Mouse (Mus musculus) thymus, adult 2 months (tissue): Measurements from ENCODE around the gene Sp100. TPM values are rescaled to one million over a fixed set of nuclear protein-coding genes. Genes with fewer than 3 reads are reported as not detected.
A peak's percentile ranks its signal among the peaks of the same experiment; 100 is the strongest.

ENCODE experiments used
- DNase-seq: peaks from one replicate; pipeline ENCODE4 v3.0.0; 2021
- H3K27ac ChIP-seq: fragments of 200-500 bp; 2 replicates; pipeline ENCODE4 v1.5.1; 2012; ENCODE audit warnings: low read length, control low read depth; ENCODE audit not compliant: control insufficient read depth, insufficient read depth
- H3K27me3 ChIP-seq: fragments of 200-500 bp; 2 replicates; pipeline ENCODE4 v1.6.1; 2012; ENCODE audit warnings: mild to moderate bottlenecking, low read length, moderate library complexity, mixed read lengths; ENCODE audit not compliant: control insufficient read depth, insufficient read depth
- H3K36me3 ChIP-seq: fragments of 200-500 bp; 2 replicates; pipeline ENCODE4 v1.6.1; 2012; ENCODE audit warnings: mild to moderate bottlenecking, low read length, moderate library complexity; ENCODE audit not compliant: control insufficient read depth, insufficient read depth
- H3K4me1 ChIP-seq: fragments of 200-500 bp; replicated peaks from 2 replicates; pipeline ENCODE4 v1.6.1; 2012; ENCODE audit warnings: low read length; ENCODE audit not compliant: control insufficient read depth, insufficient read depth
- H3K4me3 ChIP-seq: fragments of 200-500 bp; 2 replicates; pipeline ENCODE4 v1.5.1; 2012; ENCODE audit warnings: mild to moderate bottlenecking, low read length, control low read depth, moderate library complexity; ENCODE audit not compliant: control insufficient read depth, insufficient read depth
- CTCF ChIP-seq: fragments of 200-500 bp; IDR thresholded peaks from 2 replicates; pipeline ENCODE4 v1.5.1; 2012; ENCODE audit warnings: mild to moderate bottlenecking, control low read depth, low read length, moderate library complexity, borderline replicate concordance; ENCODE audit not compliant: control insufficient read depth, poor library complexity, insufficient read depth; ENCODE audit errors: extremely low read depth
- POLR2A ChIP-seq: fragments of 200-500 bp; IDR thresholded peaks from 2 replicates; pipeline ENCODE4 v1.6.1; 2012; ENCODE audit warnings: mild to moderate bottlenecking, low read length, control low read depth, moderate library complexity; ENCODE audit not compliant: control insufficient read depth, poor library complexity, insufficient read depth; ENCODE audit errors: extremely low read depth
- WGBS: fragments of 180-500 bp; shearing (Covaris S2); methylation state at CpG from one replicate; pipeline ENCODE4 v1.1.7; 2018; 5-methylcytosine and 5-hydroxymethylcytosine counted together
- polyA plus RNA-seq: library from polyadenylated mRNA; depleted of rRNA; stranded (reverse); fragments of >200 nt; gene quantifications from 2 replicates; pipeline ENCODE4 v1.2.3, GENCODE M21; 2012

Gene Sp100
- polyA plus RNA-seq, 1 experiment, result 68.0 TPM

- peak; percentile 61 for DNase-seq
- H3K4me1 ChIP-seq, result peaks cover 23% of the 10 kb centered on the region
- H3K27ac ChIP-seq, result peak overlapping the region; percentile 65; the same call in 1 of the 2 replicates
- 61% methylated on average over 4 of the region's 4 CpGs for WGBS
- H3K4me3 ChIP-seq, result no peak overlapping the region
- H3K36me3 ChIP-seq, result no peaks in the 10 kb centered on the region
- H3K27me3 ChIP-seq, result no peaks in the 10 kb centered on the region
- TF ChIP-seq POLR2A (no peak), CTCF (no peak)
Measured at GRCm38 (mm10) chr1:85739000-85739399, 89.2 kb downstream of the Sp100 start.

DNA sequence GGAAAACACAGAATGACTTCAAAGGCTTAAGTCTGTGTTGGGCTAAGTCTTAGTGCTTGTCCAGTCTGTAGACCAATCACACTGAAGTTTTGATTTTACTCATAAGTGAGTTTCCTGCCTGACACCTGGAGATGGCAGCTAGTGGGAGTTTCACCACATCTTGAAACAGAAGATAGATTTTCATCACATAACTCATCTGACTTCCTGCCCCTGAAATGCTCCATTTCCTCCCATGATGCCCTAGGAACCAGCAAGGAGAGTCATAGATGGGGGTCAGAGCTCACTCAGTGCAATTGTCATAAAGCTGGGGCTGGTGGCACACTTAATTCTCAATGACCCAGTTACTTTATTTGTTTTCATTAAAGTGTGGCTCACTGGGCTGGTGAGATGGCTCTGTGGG is 90.0 kb downstream of the Sp100 start:
- TF ChIP-seq POLR2A (no peak), CTCF (no peak)
- no peaks in the 10 kb centered on the region for H3K27me3 ChIP-seq
- H3K27ac ChIP-seq, result peak overlapping the region; percentile 87
- H3K4me3 ChIP-seq, result no peak overlapping the region
- H3K4me1 ChIP-seq, result peaks cover 27% of the 10 kb centered on the region
- DNase-seq, result peak; percentile 66
- no peaks in the 10 kb centered on the region for H3K36me3 ChIP-seq

GRCm38 (mm10) chr1:85740923-85741322 is 91.1 kb downstream of the Sp100 start:
- Histone ChIP-seq H3K27me3 (no peaks in the 10 kb centered on the region), H3K4me1 (peaks cover 28% of the 10 kb centered on the region), H3K27ac (no peak overlapping the region), H3K4me3 (no peak overlapping the region), H3K36me3 (no peaks in the 10 kb centered on the region)
- WGBS, result 90% methylated on average over 6 of the region's 6 CpGs
- no peak for DNase-seq
- TF ChIP-seq POLR2A (no peak), CTCF (no peak)

DNA sequence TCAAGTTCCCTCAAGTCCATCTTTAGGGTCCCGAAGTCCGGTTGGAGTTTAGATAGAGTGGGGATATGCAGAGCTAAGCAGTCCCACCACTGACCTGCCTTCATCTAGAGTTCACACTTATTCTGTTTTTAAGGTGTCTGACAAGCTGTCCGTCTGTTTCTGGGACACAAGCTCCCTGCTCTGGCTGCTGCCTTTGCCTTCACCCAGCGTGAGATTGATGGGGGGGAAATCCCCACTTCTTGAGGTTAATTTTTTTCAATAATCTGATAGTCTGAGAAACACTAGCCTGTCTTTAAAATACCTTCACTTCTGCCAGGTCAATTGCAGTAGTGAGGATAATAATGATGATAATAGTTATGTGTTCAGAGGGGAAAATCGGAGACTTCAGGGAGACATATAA is 92.5 kb downstream of the Sp100 start:
- Histone ChIP-seq H3K4me3 (no peak overlapping the region), H3K27me3 (no peaks in the 10 kb centered on the region), H3K36me3 (no peaks in the 10 kb centered on the region), H3K27ac (no peak overlapping the region), H3K4me1 (peaks cover 28% of the 10 kb centered on the region)
- WGBS, result 91% methylated on average over 5 of the region's 5 CpGs
- no peak for TF ChIP-seq CTCF
- TF ChIP-seq POLR2A, result no peak
- DNase-seq, result no peak

DNA sequence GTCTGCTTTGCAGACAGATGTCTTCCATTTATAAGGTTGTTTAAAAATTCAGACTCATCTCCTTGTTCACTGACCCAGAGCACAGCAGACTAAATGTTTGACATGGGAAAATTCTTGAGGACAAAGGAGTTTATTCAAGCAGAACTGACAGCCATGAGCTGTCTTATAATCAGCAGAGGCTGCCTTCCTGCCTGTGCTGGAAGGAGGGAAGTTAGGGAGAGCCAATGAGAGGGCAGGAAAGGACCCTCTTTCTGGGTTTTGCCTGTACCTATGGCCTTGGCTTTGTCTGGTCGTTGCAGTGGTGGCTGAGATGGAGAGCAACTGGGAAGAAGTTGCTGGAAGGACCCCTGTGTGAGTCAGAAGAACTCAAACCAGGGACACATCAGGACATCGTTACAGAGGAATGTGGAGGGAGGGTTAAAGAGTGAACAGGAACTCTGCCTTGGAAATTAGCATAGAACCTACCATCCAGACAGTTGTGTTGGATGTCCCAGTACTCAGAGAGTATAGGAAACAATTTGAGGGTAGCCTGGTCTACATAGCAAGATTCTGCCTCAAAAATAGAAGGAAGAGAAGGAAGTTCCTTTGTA is 93.2 kb downstream of the Sp100 start:
- TF ChIP-seq POLR2A, result no peak
- no peak for TF ChIP-seq CTCF
- no peak overlapping the region for H3K27ac ChIP-seq
- H3K4me1 ChIP-seq, result peaks cover 28% of the 10 kb centered on the region
- H3K27me3 ChIP-seq, result no peaks in the 10 kb centered on the region
- no peak overlapping the region for H3K4me3 ChIP-seq
- H3K36me3 ChIP-seq, result no peaks in the 10 kb centered on the region
- WGBS, result 56% methylated on average over 2 of the region's 2 CpGs
- DNase-seq, result no peak

DNA sequence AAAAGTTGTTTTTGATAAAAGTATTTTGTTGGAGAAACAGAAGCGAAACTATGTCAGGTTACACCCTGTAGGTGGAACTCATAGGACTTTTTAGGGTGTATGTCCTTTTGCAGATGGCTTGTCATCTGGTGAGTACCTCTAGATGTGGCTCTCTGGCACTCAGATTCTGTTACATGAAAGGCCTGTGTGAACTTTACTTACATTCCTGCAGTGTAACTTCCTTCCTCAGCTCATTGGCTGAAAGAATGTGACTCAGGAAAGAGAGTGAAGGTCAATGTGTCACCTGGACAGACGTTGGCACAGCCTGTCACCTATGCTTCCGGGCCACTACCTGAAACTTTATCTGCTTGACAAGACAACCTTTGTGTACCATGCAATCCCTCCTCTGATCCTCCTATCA is 94.8 kb downstream of the Sp100 start:
- WGBS, result 63% methylated on average over 3 of the region's 3 CpGs
- no peak for DNase-seq
- H3K4me1 ChIP-seq, result peaks cover 33% of the 10 kb centered on the region
- H3K27ac ChIP-seq, result peak overlapping the region; percentile 48; the same call in 1 of the 2 replicates
- H3K27me3 ChIP-seq, result no peaks in the 10 kb centered on the region
- H3K4me3 ChIP-seq, result no peak overlapping the region
- H3K36me3 ChIP-seq, result no peaks in the 10 kb centered on the region
- TF ChIP-seq POLR2A, result no peak
- no peak for TF ChIP-seq CTCF

GRCm38 (mm10) chr1:85746511-85746910 is 96.7 kb downstream of the Sp100 start:
- no peak for DNase-seq
- no peak overlapping the region for H3K4me3 ChIP-seq
- TF ChIP-seq POLR2A (no peak), CTCF (no peak)
- H3K27ac ChIP-seq, result no peak overlapping the region
- H3K27me3 ChIP-seq, result no peaks in the 10 kb centered on the region
- H3K4me1 ChIP-seq, result peaks cover 41% of the 10 kb centered on the region
- H3K36me3 ChIP-seq, result no peaks in the 10 kb centered on the region
- WGBS, result 94% methylated on average over 5 of the region's 5 CpGs
